Mouse (Mus musculus) common myeloid progenitor, adult 5-6 weeks (primary cell): ENCODE data around the gene Exosc3. TPM values are rescaled to one million over a fixed set of nuclear protein-coding genes. Genes with fewer than 3 reads are reported as not detected.
A peak's percentile ranks its signal among the peaks of the same experiment; 100 is the strongest.
"Not testable (repeated sequence)": the region's sequence is repeated elsewhere in the genome, so short reads cannot be mapped to it uniquely, and the experiment has no call there.

Experiments
- ATAC-seq: replicated peaks from 2 replicates; pipeline ENCODE4 v1.8.0; 2016; ENCODE audit warnings: low read depth, mild to moderate bottlenecking, moderate TSS enrichment, inconsistent platforms; ENCODE audit not compliant: poor library complexity, severe bottlenecking
- total RNA-seq: library from RNA; stranded (forward); fragments of 200-1000, 187-1606 nt; gene quantifications from 2 replicates; pipeline ENCODE4 v1.2.3, GENCODE M21; 2017

Gene Exosc3
- 179 and 214 TPM in 2 replicates for total RNA-seq

DNA sequence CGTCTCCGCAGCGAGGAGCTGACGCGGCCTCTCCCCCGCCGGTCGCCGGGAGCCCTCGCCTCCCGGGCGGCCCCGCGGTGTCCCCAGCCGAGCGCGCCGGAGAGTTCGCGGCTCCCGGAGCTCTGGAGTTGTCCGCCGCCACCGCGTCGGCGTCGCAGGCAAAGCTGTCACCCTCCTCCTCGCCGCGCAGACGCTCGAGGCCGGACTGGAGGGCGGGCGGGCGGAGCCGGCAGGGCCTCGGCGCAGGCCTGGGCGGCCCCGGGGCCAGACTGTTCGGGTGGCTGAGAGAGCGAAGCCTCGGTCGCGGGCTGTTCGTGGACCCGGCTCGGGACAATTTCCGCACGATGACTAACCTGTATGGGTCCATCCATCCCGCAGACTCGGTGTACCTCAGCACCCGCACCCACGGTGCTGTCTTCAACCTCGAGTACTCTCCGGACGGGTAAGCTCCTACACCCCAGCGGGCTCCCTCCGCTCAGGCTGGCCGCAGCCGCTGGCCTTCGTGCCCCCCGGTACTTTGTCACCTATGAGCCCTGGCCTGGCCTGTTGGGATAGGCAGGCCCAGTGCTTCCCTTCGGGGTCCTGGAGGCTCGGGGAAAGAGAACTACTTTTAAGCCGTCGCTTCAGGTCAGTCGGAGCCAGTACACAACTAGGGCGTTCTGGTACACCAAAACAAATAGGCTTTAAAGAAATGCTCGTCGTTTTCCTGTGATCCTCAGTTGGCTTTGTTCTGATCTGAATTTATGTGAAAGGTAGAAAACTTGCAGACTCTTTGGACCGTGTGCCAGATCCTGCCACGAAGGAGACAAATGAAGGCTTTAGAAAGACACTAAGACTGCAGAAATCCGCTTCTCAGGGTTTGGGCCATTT lies at the start of gene Exosc3:
Gene Exosc3, minus strand, starts transcription at position 447 of the 870 bp plus-strand sequence.
- ATAC-seq = peak; percentile 31

- no peak for ATAC-seq
Observed at GRCm38 (mm10) chr4:45392099-45392498, 49.6 kb upstream of the Exosc3 start.

DNA sequence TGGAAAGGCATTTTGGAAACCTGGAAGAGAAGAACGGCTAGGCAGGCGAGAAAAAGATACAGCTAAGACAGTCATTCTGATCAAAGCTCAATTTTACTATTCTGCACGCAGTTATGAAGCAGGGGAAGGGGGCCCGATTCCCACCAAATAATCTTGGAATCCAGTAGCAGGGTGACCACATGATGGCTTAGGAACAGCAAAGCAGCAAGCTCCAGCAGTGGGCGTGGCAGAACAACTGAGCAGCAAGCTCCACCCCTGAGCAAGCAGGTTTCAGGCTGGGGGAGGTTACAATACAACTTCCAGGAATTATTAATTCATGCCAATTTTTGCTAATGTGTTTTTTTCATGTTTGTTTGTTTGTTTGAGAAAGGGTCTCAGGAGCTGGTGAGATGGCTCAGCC lies 44.8 kb upstream of the Exosc3 start:
- ATAC-seq = not testable (repeated sequence)

DNA sequence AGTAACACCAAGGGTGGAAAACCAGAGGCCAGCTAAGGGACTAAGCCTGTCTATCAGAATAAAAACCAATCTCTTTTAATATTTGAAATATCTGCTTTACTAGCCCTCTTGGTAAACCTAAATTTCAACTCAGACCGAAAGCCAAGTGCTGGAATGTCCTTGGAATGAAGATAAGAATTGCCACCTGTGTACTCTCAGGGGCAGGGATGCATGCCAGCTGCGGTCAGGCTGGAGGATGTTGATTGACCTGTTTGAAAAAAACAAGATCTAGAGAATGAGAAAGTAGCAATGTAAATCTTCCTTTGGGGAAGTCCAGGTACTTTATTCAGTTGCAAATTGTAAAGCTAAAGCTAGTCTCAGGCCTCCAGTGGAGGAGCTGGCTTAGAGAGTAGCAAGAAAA lies 39.6 kb upstream of the Exosc3 start:
- not testable (repeated sequence) for ATAC-seq

- ATAC-seq = not testable (repeated sequence)
Observed at GRCm38 (mm10) chr4:45380903-45381580, 38.5 kb upstream of the Exosc3 start.

DNA sequence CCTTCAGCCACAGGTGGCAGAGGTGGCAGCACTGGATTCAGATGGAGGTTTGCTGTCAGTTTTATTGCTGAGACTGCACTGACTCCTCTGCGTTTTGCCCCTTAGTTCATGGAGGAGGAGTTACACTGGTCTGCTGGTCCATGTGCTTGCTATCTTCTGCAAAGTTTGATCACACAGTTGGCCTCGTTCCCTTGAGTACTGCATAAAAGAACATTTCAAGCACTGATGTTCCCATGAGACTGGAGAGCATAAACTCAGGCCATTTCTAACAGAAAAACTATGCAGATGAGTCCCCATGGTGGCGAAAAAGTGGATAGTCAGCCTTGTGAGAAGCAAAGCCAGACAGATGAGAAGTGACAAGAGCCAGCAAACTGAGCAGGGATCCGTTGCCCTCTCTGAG lies 34.0 kb upstream of the Exosc3 start:
- no peak for ATAC-seq

- no peak for ATAC-seq
Observed at GRCm38 (mm10) chr4:45374879-45375278, 32.3 kb upstream of the Exosc3 start.

DNA sequence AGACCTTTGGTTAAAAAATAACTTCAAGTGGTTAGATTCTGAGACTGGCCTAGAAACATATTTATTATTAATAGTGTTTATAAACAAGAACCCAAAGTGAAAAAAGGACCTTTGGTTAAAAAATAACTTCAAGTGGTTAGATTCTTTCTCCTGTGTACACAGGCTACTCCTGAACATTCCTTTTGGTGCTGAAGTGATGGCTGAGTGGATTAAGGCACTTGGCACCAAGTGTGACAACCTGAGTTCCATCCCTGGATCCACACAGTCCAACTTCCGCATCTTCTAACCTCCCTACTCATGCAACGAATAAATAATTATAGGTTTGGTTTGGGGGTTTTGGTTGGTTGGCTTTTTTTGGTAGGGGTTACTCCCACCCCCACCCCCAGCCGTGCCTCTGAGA lies 28.7 kb upstream of the Exosc3 start:
- no peak for ATAC-seq

- no peak for ATAC-seq
Observed at GRCm38 (mm10) chr4:45356653-45357052, 14.1 kb upstream of the Exosc3 start.

DNA sequence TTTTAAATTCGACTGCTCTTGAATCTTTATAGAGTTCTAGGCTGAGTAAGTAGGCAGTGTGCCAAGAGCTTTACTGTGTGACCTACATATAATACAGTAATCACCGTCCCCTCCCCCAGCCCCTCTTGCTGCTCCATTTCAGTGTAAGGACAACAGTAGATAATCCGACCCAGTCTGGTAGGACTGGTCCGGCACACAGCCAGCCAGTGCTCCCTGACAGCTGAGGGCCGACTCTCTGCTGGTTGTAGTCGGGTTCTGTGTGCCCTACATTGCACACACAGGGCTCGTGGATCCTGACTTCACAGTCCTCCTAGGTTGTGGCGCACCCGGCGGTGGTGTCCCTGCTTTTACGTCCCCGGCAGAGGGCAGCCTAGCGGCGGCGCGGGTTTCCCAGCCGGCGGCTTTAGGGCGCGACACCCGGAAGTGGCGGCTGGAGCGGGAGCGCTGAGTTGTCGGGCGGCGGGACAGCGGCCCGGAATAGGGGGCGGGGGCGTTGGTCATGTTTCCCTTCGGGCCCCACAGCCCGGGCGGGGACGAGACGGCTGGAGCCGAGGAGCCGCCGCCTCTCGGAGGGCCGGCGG lies 773 bp downstream of the Exosc3 start, which contains the start of gene Dcaf10:
Gene Dcaf10, plus strand, starts transcription at position 433 of the 581 bp plus-strand sequence.
- ATAC-seq = peak; percentile 96

- ATAC-seq = no peak
Observed at GRCm38 (mm10) chr4:45341226-45341625, 1.3 kb downstream of the Exosc3 start.

DNA sequence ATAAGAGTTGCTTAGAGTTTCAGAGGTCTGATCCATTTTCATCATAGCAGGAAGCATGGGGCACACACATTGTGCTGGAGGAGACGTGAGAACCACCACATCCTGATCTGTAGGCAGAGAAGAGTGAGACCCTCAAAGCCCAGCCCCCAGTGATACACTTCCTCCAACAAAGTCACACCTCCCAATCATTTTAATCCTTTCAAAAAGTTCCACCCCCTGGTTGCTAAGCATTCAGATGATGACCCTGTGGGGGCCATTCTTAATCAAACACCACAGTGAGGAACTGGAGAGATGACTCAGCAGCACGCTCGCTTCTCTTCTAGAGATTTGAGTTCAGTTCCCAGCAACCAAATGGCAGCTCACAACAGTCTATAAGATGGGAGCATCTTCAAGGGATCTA lies 10.1 kb downstream of the Exosc3 start:
- 0 out of 2 replicates have a peak, but pooled peaks have one; percentile 39 for ATAC-seq

DNA sequence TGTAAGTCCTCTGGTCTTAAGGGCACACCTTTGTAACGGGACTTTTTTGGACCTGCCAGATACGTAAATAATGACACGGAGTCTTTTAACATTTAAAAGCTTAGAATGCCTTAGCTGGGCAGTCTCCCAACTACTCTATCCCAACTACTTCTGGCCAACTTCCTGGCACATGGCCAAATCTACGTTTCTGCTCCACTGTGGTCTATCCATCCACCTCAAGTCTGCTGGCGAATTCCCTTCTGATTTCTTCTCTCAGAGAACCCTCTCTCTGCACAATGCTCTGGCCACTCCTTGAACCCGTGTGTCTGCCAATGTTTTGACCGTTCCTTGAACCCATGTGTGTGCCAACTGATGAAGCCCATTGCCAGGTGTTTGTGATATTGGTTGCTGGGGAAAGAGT lies 11.4 kb downstream of the Exosc3 start:
- no peak for ATAC-seq

DNA sequence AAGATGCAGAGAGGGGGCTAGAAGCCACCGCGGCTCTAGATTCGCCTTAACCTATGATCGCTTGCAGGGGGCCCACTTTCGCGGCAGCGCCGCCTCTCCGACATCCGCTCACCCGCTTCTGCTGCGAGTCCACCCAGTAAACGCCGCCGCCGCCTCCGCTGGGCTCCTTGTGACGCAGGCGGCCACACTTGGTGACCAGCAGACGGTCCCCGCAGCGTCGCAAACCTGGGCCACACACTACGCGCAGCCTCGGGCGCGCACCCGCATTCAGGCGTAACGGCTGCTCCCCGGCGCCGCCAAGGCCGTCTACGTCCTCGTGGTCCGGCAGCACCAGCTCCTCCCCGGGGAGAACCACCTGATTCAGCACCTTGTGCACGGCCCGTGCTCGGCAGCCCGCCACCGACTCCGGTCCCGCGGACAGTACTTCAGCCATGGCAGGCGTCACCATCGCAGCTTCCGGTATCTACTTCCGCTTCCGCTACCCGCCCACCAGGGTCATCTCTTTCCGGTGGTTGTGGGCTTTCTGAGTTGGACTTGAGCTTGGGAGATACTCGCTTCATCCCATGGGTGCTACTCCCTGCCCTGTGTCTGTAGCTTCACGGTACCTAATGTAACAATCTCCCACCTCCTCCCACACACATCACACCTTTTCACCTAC lies 22.2 kb downstream of the Exosc3 start:
- peak; percentile 91 for ATAC-seq

DNA sequence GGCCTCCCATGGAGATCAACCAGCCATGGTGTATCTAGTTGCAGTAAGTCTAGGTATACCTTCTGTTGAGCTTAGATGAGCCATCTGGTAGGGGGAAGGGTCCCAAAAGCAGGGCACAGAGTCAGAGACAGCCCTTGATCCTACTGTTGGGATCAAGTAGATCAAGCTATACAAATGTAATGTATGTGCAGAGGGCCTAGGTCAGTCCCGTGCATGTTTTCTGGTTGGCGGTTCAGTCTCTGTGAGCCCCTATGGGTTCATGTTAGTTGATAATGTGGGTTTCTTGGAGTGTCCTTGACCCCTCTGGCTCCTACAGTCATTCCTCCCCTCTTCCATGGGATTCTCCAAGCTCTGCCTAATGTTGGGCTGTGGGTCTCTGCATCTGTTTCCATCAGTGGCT lies 31.5 kb downstream of the Exosc3 start:
- ATAC-seq = no peak

DNA sequence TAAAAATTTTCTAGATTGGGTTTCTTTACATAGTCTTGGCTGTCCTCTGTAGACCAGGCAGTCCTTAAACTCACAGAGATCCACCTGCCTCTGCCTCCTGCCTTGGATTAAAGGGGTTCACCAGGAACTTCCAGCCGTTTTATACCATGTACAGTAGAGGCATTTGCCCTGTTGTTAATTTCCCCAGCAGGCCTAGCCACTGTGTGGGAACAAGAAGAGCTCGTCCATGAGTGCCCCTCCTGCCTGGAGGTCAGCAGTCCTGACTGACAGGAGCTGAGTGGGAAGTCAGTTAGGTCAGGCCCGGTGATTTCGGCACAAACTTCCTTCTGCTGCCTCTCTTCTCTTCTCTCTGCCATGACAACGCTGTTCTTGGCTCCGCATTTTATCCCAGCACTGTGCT lies 33.9 kb downstream of the Exosc3 start:
- ATAC-seq = no peak

GRCm38 (mm10) chr4:45308046-45308445 lies 34.5 kb downstream of the Exosc3 start:
- peak; percentile 80 for ATAC-seq

GRCm38 (mm10) chr4:45305536-45305935 lies 37.0 kb downstream of the Exosc3 start:
- ATAC-seq = no peak

DNA sequence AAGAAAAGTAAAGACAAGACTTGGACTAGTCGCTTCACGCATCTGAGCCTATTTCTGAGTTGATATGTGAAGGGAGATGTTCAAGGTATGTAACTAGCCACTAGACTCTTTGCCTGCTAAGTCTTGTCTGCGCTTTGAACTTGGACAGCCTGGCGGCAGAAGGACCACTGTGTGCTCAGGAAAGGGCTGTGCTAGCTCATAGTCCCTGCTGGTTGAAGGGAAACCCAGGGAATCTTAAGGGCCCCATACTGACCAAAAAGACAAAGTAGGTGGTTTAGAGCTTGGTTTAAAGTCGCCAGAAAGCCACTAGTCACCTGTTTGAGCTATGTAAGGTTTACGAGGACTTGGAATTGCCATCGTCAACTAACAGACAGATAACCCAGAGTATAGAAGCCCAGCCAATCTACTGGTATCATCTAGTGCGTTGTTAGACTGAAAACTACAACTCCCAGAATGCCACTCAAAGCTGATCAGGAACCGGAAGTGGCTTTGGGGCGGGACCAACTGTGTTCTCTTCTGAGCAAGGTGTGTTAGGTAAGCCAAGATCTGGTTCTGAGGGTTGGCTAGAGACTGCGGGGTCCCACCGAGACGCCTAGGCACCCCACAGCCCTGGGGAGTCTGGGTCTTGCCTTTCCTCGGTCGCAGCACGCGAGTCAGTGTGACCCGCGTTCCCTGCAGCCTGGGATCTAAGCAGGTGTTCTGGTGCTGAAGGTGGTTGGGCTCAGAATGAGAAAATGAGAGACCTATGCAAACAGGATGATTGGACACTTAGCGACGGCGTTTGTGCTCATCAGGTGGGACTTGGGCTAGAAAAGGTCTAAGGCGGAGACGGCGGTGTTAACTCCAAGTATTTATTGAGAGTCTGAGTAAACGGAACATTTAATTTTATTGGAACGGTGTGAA lies 45.6 kb downstream of the Exosc3 start, which contains the start of gene Trmt10b:
Gene Trmt10b, plus strand, starts transcription at position 466 of the 903 bp plus-strand sequence.
- peak; percentile 94 for ATAC-seq
